9 mouse cellular contexts compared by ENCODE assay signal in genomic region chr8:121390608-121391007, GRCm38 (mm10).
DNase-seq lines count a peak whose midpoint lies in the region; ATAC-seq and TF ChIP-seq lines count a peak whose summit lies in the region.
"Had no signal": no experiment of that assay in that cellular context is flagged by ENCODE, and none has a peak within 500 bp of the region (broad histone marks: within the 10 kb centered on the region; RNA-seq: fewer than 3 reads in every experiment).

No protein-coding gene starts in this region.

- no peak overlapping the region for H3K4me3 ChIP-seq in cerebellum, adult 2 months (replicated peaks; ENCODE audit: insufficient read depth, low read depth, low read length)
- peak overlapping the region; percentile 35 for H3K4me3 ChIP-seq in megakaryocyte, embryonic 14.5 days (replicated peaks)
- no peak overlapping the region for H3K4me3 ChIP-seq in hindbrain, postnatal 0 days (ENCODE audit: low read length)
- H3K4me3 ChIP-seq: myocyte had no signal

- no peaks in the 10 kb centered on the region for H3K9me3 ChIP-seq in megakaryocyte, embryonic 14.5 days
- no peaks in the 10 kb centered on the region for H3K9me3 ChIP-seq in hindbrain, postnatal 0 days (ENCODE audit: low read length)

- no peak overlapping the region for H3K4me2 ChIP-seq in hindbrain, postnatal 0 days (ENCODE audit: low read depth, low read length)

- H3K27ac ChIP-seq in cerebellum, adult 2 months (ENCODE audit: insufficient read depth, low read length), result no peak overlapping the region
- H3K27ac ChIP-seq in hindbrain, postnatal 0 days, result no peak overlapping the region

- no peak for TF ChIP-seq POLR2A in cerebellum, adult 2 months (IDR thresholded peaks at IDR 0.05; ENCODE audit: borderline replicate concordance, insufficient read depth, low read length)

- H3K36me3 ChIP-seq in megakaryocyte, embryonic 14.5 days (replicated peaks; ENCODE audit: low read length), result no peaks in the 10 kb centered on the region
- H3K36me3 ChIP-seq in hindbrain, postnatal 0 days (ENCODE audit: insufficient read depth, low read length), result no peaks in the 10 kb centered on the region

- 16% methylated on average over 11 of the region's 11 CpGs for WGBS in cerebellum, adult 2 months
- WGBS in hindbrain, postnatal 0 days, result 20% methylated on average over 11 of the region's 11 CpGs

- no peaks in the 10 kb centered on the region for H3K4me1 ChIP-seq in cerebellum, adult 2 months (ENCODE audit: control insufficient read depth, insufficient read depth, low read length)
- no peaks in the 10 kb centered on the region for H3K4me1 ChIP-seq in megakaryocyte, embryonic 14.5 days
- no peaks in the 10 kb centered on the region for H3K4me1 ChIP-seq in hindbrain, postnatal 0 days (ENCODE audit: insufficient read depth, low read length)

- H3K9ac ChIP-seq in hindbrain, postnatal 0 days (replicated peaks; ENCODE audit: low read length), result no peak overlapping the region

- ATAC-seq in megakaryocyte, adult 5-6 weeks (ENCODE audit: poor library complexity, severe bottlenecking), result no peak
- ATAC-seq in hindbrain, postnatal 0 days, result 0 out of 2 replicates have a peak, but pooled peaks have one; percentile 49
- peak; percentile 86 for ATAC-seq in megakaryocyte-erythroid progenitor cell, adult 5-6 weeks (replicated peaks; ENCODE audit: low FRiP score, low TSS enrichment, poor library complexity, severe bottlenecking)

- no peak for DNase-seq in cerebellum, adult 2 months
- DNase-seq in cerebellum, adult 11-12 months, result no peak
- DNase-seq in hindbrain, postnatal 0 days (ENCODE audit: low spot score), result peak; percentile 55
- no peak for DNase-seq in Muller cell, postnatal 12 days (ENCODE audit: inconsistent ontology term)
- DNase-seq in layer of hippocampus, adult 11-12 months (ENCODE audit: low spot score), result no peak

- H3K27me3 ChIP-seq in cerebellum, adult 2 months (ENCODE audit: control insufficient read depth, insufficient read depth, low read length), result no peaks in the 10 kb centered on the region; the same call in 1 of the 2 replicates
- H3K27me3 ChIP-seq in megakaryocyte, embryonic 14.5 days (replicated peaks), result peaks cover 75% of the 10 kb centered on the region
- peaks cover 31% of the 10 kb centered on the region for H3K27me3 ChIP-seq in hindbrain, postnatal 0 days (ENCODE audit: insufficient read depth, low read length)

- TF ChIP-seq CTCF in cerebellum, adult 2 months (IDR thresholded peaks at IDR 0.05; ENCODE audit: borderline replicate concordance, insufficient read depth, low read depth, low read length), result peak; percentile 61; the same call in 1 of the 2 replicates
- TF ChIP-seq CTCF in hindbrain, postnatal 0 days (IDR thresholded peaks at IDR 0.05; ENCODE audit: low read depth), result peak; percentile 82
